Mouse (Mus musculus) hindbrain, embryonic 16.5 days (tissue): ENCODE measurements around the gene Ccl24. TPM values are rescaled to one million over a fixed set of nuclear protein-coding genes. Genes with fewer than 3 reads are reported as not detected.
"Not testable (repeated sequence)": the region's sequence is repeated elsewhere in the genome, so short reads cannot be mapped to it uniquely, and the experiment has no call there.

Source experiments
- ATAC-seq: fragments of 200-750 bp; cut with Nextera tagmentation; 2 replicates; pipeline ENCODE4 v1.8.0; 2017; ENCODE audit warnings: moderate TSS enrichment, moderate library complexity
- H3K27ac ChIP-seq: fragments of 300-500 bp; sonication (generic); 2 replicates; pipeline ENCODE4 v1.5.1; 2014; ENCODE audit warnings: low read depth, mild to moderate bottlenecking, control low read depth, low read length, moderate library complexity
- H3K27me3 ChIP-seq: fragments of 300-500 bp; sonication (generic); replicated peaks from 2 replicates; pipeline ENCODE4 v1.6.1; 2014; ENCODE audit warnings: low read length; ENCODE audit not compliant: control insufficient read depth, insufficient read depth
- H3K36me3 ChIP-seq: fragments of 300-500 bp; sonication (generic); 2 replicates; pipeline ENCODE4 v1.6.1; 2014; ENCODE audit warnings: mild to moderate bottlenecking, low read length, moderate library complexity, mixed read lengths; ENCODE audit not compliant: control insufficient read depth, insufficient read depth
- H3K4me1 ChIP-seq: fragments of 300-500 bp; sonication (generic); 2 replicates; pipeline ENCODE4 v1.6.1; 2014; ENCODE audit warnings: low read depth, low read length; ENCODE audit not compliant: control insufficient read depth, insufficient read depth
- H3K4me2 ChIP-seq: fragments of 300-500 bp; sonication (generic); 2 replicates; pipeline ENCODE4 v1.6.1; 2014; ENCODE audit warnings: mild to moderate bottlenecking, low read length, control low read depth, moderate library complexity
- H3K4me3 ChIP-seq: fragments of 300-500 bp; sonication (generic); 2 replicates; pipeline ENCODE4 v1.5.1; 2014; ENCODE audit warnings: mild to moderate bottlenecking, low read length, control low read depth, moderate library complexity
- H3K9ac ChIP-seq: fragments of 300-500 bp; sonication (generic); 2 replicates; pipeline ENCODE4 v1.6.1; 2014; ENCODE audit warnings: low read depth, mild to moderate bottlenecking, control low read depth, low read length, moderate library complexity
- H3K9me3 ChIP-seq: fragments of 300-500 bp; sonication (generic); 2 replicates; pipeline ENCODE4 v1.6.1; 2014; ENCODE audit warnings: mild to moderate bottlenecking, low read length, moderate library complexity; ENCODE audit not compliant: control insufficient read depth
- WGBS: fragments of 180-500 bp; shearing (Covaris S2); extraction: QIAGEN DNeasy Blood & Tissue Kit; methylation state at CpG from one replicate; pipeline ENCODE4 v1.1.7; 2014; 5-methylcytosine and 5-hydroxymethylcytosine counted together
- polyA plus RNA-seq: library from polyadenylated mRNA; unstranded; fragments of >200 nt; fragmentation: Nextera tagmentation; extraction: Ambion mirVana; gene quantifications from 2 replicates; pipeline ENCODE4 v1.2.1, GENCODE M21; 2015

The Ccl24 gene
- polyA plus RNA-seq, result 2.1 and 2.4 TPM in 2 replicates

DNA sequence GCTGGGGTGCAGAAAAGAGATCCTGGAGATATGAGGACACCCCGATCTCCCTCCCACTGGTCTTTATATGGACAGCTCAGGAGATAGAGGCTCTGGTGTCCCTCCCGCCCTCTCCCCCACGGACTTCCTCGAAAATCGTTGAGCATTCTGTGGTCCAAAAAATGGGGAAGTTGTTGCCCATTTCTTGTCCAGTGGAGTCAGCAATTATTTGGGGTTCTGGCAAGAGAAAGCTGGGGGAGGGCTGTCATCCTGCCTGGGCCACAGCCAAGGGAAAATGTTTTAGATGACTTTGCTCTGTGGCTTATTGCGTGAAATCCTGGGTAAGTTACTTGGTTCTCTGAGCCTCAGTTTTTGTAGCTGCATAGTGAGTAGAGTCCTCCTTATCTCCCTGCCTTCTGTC lies at the start of gene Ccl24:
TSS of gene Ccl24 (minus strand) at position 44 of the 400 bp plus-strand sequence.
- 91% methylated on average over 6 of the region's 6 CpGs for WGBS
- H3K4me2 ChIP-seq, result no peak within 1 kb of the TSS
- H3K9me3 ChIP-seq, result no peaks in the 10 kb centered on the region
- no peaks in the 10 kb centered on the region for H3K36me3 ChIP-seq
- H3K4me3 ChIP-seq, result no peak within 1 kb of the TSS
- H3K4me1 ChIP-seq, result no peaks in the 10 kb centered on the region
- no peak within 1 kb of the TSS for H3K27ac ChIP-seq
- ATAC-seq, result no peak
- H3K9ac ChIP-seq, result no peak within 1 kb of the TSS
- no peaks in the 10 kb centered on the region for H3K27me3 ChIP-seq

DNA sequence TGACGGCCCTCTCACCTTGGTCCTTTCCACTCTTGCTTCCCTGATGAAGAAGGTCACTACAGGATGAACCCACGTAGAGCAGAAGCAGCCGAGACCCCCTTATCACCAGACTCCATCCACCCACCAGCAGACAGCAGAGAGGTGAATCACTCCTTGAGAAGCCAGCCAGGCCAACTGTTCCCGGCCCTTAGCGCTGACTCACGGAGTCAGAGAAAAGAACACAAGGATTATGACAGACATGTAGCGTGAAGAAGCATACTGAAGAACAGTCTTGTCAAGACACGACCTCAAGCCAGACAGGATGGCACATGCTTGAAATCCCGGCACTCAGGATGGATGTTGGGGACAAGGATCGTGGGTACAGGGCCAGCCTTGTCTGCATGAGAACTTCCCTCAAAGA lies 48.9 kb upstream of the Ccl24 start:
- Histone ChIP-seq H3K4me1 (no peaks in the 10 kb centered on the region), H3K4me2 (no peak overlapping the region), H3K4me3 (no peak overlapping the region), H3K9me3 (no peaks in the 10 kb centered on the region), H3K27ac (no peak overlapping the region), H3K36me3 (no peaks in the 10 kb centered on the region), H3K9ac (no peak overlapping the region), H3K27me3 (no peaks in the 10 kb centered on the region)
- 86% methylated on average over 10 of the region's 10 CpGs for WGBS
- ATAC-seq, result no peak

DNA sequence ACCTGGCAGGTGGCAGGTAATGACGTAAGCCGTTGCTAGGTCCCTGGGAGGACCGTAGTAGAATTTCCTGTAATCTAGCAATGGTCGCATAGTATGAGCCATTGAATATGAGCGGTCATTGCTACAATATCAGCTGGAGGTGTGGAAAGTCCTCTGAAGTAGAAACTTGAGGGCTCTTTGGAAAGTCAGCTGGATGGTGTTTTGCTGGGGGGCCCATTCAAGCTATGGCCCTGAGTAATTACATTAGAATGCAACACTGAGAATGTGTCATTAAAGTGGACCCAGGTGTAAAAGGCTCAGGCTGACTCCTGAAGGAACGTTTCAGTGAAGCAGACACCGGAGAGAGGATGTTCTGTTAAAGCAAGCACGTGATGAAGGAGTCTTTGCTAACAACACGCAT lies 47.7 kb upstream of the Ccl24 start:
- ATAC-seq, result no peak
- H3K36me3 ChIP-seq, result no peaks in the 10 kb centered on the region
- H3K4me2 ChIP-seq, result no peak overlapping the region
- 89% methylated on average over 9 of the region's 9 CpGs for WGBS
- H3K9ac ChIP-seq, result no peak overlapping the region
- H3K4me3 ChIP-seq, result no peak overlapping the region
- no peaks in the 10 kb centered on the region for H3K27me3 ChIP-seq
- no peaks in the 10 kb centered on the region for H3K9me3 ChIP-seq
- no peaks in the 10 kb centered on the region for H3K4me1 ChIP-seq
- H3K27ac ChIP-seq, result no peak overlapping the region

DNA sequence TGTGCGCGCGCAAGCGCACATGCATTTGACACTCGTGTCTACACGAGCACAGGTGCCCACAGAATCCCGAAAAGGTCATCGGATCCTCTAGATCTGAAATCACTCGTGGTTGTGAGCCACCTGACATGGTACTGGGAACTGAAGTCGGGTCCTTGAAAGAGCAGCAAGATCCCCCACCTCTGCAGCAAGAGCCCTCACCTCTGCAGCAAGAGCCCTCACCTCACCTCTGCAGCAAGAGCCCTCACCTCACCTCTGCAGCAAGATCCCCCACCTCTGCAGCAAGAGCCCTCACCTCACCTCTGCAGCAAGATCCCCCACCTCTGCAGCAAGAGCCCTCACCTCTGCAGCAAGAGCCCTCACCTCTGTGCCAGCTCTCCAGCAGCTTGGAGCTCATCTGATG lies 46.9 kb upstream of the Ccl24 start:
- not testable (repeated sequence) for ATAC-seq, H3K9ac ChIP-seq, H3K9me3 ChIP-seq, H3K4me3 ChIP-seq, H3K4me1 ChIP-seq, H3K4me2 ChIP-seq, H3K27ac ChIP-seq, H3K36me3 ChIP-seq, H3K27me3 ChIP-seq
- whole genome bisulfite sequencing, result 87% methylated on average over 10 of the region's 10 CpGs

DNA sequence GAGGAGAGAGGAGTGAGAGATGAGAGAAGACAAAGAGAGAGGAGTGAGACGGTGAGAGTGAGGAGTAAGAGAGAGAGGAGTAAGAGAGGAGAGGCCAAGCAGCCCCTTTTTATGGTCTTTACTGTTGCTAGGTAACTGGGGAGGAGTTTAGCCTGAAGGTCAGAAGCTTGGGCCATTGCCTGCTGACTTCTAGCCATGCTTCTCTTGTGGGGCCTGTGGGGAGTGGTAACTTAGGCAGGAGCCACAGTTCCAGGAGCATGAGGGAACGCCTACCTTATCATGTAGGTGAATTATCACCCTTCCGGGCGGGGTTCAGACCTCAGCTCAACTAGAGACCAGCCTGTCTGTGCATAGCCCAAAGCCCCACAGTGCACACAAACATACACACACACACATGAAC lies 36.9 kb upstream of the Ccl24 start:
- 71% methylated on average over 4 of the region's 4 CpGs for WGBS
- H3K27me3 ChIP-seq, result no peaks in the 10 kb centered on the region
- H3K4me1 ChIP-seq, result no peaks in the 10 kb centered on the region
- ATAC-seq, result no peak
- no peaks in the 10 kb centered on the region for H3K36me3 ChIP-seq
- no peak overlapping the region for H3K4me3 ChIP-seq
- H3K9me3 ChIP-seq, result no peaks in the 10 kb centered on the region
- H3K9ac ChIP-seq, result no peak overlapping the region
- H3K4me2 ChIP-seq, result no peak overlapping the region
- H3K27ac ChIP-seq, result no peak overlapping the region

DNA sequence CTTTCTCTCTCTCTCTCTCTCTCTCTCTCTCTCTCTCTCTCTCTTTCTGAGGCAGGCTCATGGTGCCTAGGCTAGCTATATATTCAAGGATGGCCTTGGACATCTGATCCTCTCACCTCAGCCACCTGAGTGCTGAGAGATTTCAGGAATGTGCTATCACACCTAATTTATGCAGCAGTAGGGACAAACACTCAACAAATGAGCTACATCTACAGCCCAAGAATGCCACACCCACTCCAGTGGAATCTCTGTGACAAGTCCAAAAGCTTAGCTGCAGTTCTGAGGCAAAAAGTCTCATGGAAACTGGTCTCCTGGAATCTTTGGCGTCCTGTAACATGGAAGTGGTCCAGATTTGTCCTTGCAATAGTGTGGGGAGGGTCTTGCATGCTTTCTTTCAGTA lies 34.7 kb upstream of the Ccl24 start:
- peaks cover 3% of the 10 kb centered on the region; the same call in 1 of the 2 replicates for H3K9me3 ChIP-seq
- H3K36me3 ChIP-seq, result no peaks in the 10 kb centered on the region
- no peak for ATAC-seq
- no peak overlapping the region for H3K4me2 ChIP-seq
- no peaks in the 10 kb centered on the region for H3K27me3 ChIP-seq
- no peak overlapping the region for H3K4me3 ChIP-seq
- no peak overlapping the region for H3K27ac ChIP-seq
- H3K4me1 ChIP-seq, result no peaks in the 10 kb centered on the region
- 56% methylated on average over 1 of the region's 1 CpGs for WGBS
- no peak overlapping the region for H3K9ac ChIP-seq

DNA sequence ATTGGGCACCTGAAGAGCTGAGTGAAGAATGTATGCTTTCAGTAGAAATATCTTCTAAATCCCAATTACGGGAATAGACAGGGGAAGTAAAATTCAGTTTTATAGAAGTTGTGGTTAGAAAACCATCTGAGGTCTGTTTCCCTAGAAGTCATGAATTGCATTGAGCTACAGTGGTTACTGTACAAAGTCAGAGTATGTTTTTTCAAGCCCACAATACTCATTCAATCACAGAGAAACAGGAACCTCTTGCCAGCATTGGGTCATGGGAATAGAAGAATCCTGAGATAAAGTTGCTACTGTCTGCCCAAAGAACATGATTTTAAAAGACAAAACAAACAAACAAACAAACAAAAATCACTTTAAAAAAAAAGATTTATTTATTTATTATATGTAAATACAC lies 33.9 kb upstream of the Ccl24 start:
- not testable (repeated sequence) for H3K9ac ChIP-seq, H3K27me3 ChIP-seq, ATAC-seq, H3K36me3 ChIP-seq, H3K4me2 ChIP-seq, H3K4me1 ChIP-seq, H3K27ac ChIP-seq, H3K4me3 ChIP-seq, H3K9me3 ChIP-seq
- WGBS, result no CpG with 5 or more reads among the region's 1 CpGs

DNA sequence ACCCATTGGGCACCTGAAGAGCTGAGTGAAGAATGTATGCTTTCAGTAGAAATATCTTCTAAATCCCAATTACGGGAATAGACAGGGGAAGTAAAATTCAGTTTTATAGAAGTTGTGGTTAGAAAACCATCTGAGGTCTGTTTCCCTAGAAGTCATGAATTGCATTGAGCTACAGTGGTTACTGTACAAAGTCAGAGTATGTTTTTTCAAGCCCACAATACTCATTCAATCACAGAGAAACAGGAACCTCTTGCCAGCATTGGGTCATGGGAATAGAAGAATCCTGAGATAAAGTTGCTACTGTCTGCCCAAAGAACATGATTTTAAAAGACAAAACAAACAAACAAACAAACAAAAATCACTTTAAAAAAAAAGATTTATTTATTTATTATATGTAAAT lies 31.8 kb upstream of the Ccl24 start:
- H3K27me3 ChIP-seq, H3K4me2 ChIP-seq, H3K4me3 ChIP-seq, H3K36me3 ChIP-seq, H3K27ac ChIP-seq, H3K9ac ChIP-seq, H3K9me3 ChIP-seq, H3K4me1 ChIP-seq, ATAC-seq: not testable (repeated sequence)
- WGBS, result no CpG with 5 or more reads among the region's 1 CpGs

DNA sequence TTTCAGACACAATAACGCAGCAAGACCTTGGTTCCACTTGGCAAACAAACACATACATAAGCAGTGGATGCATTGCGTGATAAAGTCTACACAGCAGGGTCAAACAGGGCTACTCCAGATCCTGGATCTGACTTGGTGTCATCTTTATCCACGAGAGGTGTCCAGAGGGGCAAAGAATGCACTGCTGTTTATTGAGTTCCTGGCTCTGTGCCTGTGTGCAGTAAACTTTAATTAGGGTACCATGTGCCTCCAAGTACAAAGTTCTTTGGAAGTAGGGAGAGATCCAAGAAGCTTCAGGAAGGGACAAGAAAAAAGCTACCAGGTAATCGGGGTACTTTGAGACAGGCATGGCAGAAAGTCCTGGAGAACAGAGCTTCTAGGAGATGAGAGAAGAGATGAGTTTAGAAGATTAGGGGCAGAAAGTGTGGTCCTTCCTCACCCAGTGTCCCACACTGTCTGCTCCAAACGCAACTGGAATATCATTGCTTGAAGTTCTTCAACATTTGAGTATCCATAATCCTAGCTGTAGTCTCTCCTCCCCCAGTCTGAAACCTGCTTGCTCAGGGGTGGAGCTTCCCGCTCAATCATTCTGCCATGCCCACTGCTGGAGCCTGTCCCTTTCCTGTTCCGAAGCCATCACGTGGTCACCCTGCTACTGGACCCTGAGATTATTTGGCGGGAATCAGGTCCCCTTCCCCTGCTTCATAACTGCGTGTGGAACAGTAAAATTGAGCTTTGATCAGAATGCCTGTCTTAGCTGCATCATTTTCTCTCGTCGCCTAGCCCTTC lies 17.3 kb upstream of the Ccl24 start:
- Histone ChIP-seq H3K27me3 (no peaks in the 10 kb centered on the region), H3K9ac (no peak overlapping the region), H3K36me3 (no peaks in the 10 kb centered on the region), H3K4me3 (no peak overlapping the region), H3K4me1 (no peaks in the 10 kb centered on the region), H3K27ac (no peak overlapping the region), H3K9me3 (peaks cover 2% of the 10 kb centered on the region; the same call in 1 of the 2 replicates), H3K4me2 (no peak overlapping the region)
- WGBS, result 84% methylated on average over 12 of the region's 12 CpGs
- no peak for ATAC-seq
